Mouse (Mus musculus): Measurements from ENCODE around the gene Tek.
A peak's percentile ranks its signal among the peaks of the same experiment; 100 is the strongest.

Tek gene

GRCm38 (mm10) chr4:94826891-94827290 lies 87.8 kb downstream of the Tek start:
- DNase-seq: peak; percentile 13 to 56

GRCm38 (mm10) chr4:94827429-94827828 lies 88.3 kb downstream of the Tek start:
- peak in 1 of 2 experiments; percentile 10 for DNase-seq

- peak; percentile 70 to 73 for DNase-seq
Observed at GRCm38 (mm10) chr4:94829924-94830386, 90.9 kb downstream of the Tek start.

- no peak for DNase-seq
Observed at GRCm38 (mm10) chr4:94837061-94837460, 98.0 kb downstream of the Tek start.

- no peak for DNase-seq
Observed at GRCm38 (mm10) chr4:94853301-94853700, 114.2 kb downstream of the Tek start.

- DNase-seq: peak in 1 of 2 experiments; percentile 33
Observed at GRCm38 (mm10) chr4:94854270-94854669, 115.2 kb downstream of the Tek start.

GRCm38 (mm10) chr4:94855201-94855600 lies 116.1 kb downstream of the Tek start:
- DNase-seq: no peak

- DNase-seq: peak in 1 of 2 experiments; percentile 17
Observed at GRCm38 (mm10) chr4:94900744-94901143, 161.7 kb downstream of the Tek start.

GRCm38 (mm10) chr4:94901780-94902179 lies 162.7 kb downstream of the Tek start:
- DNase-seq: no peak

All from lung, adult 18-20 months (tissue).